Mouse (Mus musculus) heart, postnatal 0 days (tissue): ENCODE measurements at regions not wholly inside any gene's neighbourhood (a gene's known extent, or its start where the extent isn't known, plus 50 kb on each side); places are given as distances from the start of the nearest gene placed in this dataset.

Experiments
- CTCF ChIP-seq: IDR thresholded peaks from 2 replicates; pipeline ENCODE4 v1.5.1; 2016; ENCODE audit warnings: antibody characterized with exemption, control low read depth, low read depth
- EP300 ChIP-seq: IDR thresholded peaks from 2 replicates; pipeline ENCODE4 v1.6.1; 2016; ENCODE audit warnings: antibody characterized with exemption, low read depth

GRCm38 (mm10) chr15:93646820-93647219, 51.1 kb upstream of the Prickle1 start:
- TF ChIP-seq CTCF (no peak), EP300 (no peak)
